Mouse (Mus musculus) lung, postnatal 0 days (tissue): Measurements from ENCODE around the gene Oser1.
A peak's percentile ranks its signal among the peaks of the same experiment; 100 is the strongest.

ENCODE experiments used
- CTCF ChIP-seq: IDR thresholded peaks from 2 replicates; pipeline ENCODE4 v1.5.1; 2016; ENCODE audit warnings: antibody characterized with exemption, mild to moderate bottlenecking
- EP300 ChIP-seq: IDR thresholded peaks from 2 replicates; pipeline ENCODE4 v1.6.1; 2016; ENCODE audit warnings: antibody characterized with exemption, mild to moderate bottlenecking, control low read depth

DNA sequence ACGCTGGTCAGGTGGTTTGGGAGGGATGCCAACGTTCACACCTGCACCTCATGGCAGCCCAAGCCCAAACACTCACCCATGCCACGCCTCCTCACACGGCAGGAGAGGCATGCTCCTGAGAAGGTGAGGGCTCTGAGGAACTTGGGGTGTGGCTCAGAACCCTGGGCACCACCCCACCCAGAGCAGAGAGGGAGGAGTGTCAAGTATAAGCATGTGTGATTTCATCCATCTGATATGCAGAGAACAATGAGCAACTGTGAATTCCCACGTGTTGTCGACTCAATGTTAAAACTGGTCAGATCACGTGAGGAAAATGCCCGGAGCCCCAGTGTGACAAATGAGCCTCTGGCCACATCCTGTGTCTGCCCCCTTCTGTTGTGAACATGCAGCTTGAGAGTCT is 42.3 kb upstream of the Oser1 start:
- TF ChIP-seq CTCF (no peak), EP300 (peak; percentile 79)
